Mouse (Mus musculus) MEL (cell line): ENCODE measurements at regions not wholly inside any gene's neighbourhood (a gene's known extent, or its start where the extent isn't known, plus 50 kb on each side); places are given as distances from the start of the nearest gene placed in this dataset.

ENCODE experiments used
- DNase-seq: peaks from one replicate; pipeline ENCODE4 v3.0.0; 2011; ENCODE audit warnings: low read depth, low spot score
- H3K27ac ChIP-seq: 2 replicates; pipeline ENCODE4 v1.5.1; 2012; ENCODE audit warnings: low read depth, mild to moderate bottlenecking, control low read depth, low read length, moderate library complexity; ENCODE audit not compliant: control insufficient read depth
- H3K27me3 ChIP-seq, 2 experiments: fragments of 150-350 bp in 1 of 2; sonication (generic) in 1 of 2; 2 replicates each; pipeline ENCODE4 v1.6.1; 2012; ENCODE audit warnings: low read length in 2 of 2, mild to moderate bottlenecking in 2 of 2, improper control_type of control experiment in 1 of 2, moderate library complexity in 1 of 2; ENCODE audit not compliant: insufficient read depth in 2 of 2, control insufficient read depth in 1 of 2
- H3K36me3 ChIP-seq, 2 experiments: 2 replicates each; pipeline ENCODE4 v1.6.1; 2012 to 2014; ENCODE audit warnings: low read length in 2 of 2, improper control_type of control experiment in 1 of 2, inconsistent platforms in 1 of 2, mild to moderate bottlenecking in 1 of 2; ENCODE audit not compliant: insufficient read depth in 2 of 2, control insufficient read depth in 1 of 2
- H3K4me1 ChIP-seq, 2 experiments: fragments of 150-350 bp in 1 of 2; sonication (generic) in 1 of 2; 2 replicates each; pipeline ENCODE4 v1.6.1; 2012; ENCODE audit warnings: low read length in 2 of 2, improper control_type of control experiment in 1 of 2, mild to moderate bottlenecking in 1 of 2; ENCODE audit not compliant: insufficient read depth in 2 of 2, control insufficient read depth in 1 of 2
- H3K4me3 ChIP-seq, 2 experiments: fragments of 150-350 bp in 1 of 2; sonication (generic) in 1 of 2; 2 replicates each; pipeline ENCODE4 v1.5.1; 2012; ENCODE audit warnings: low read depth in 2 of 2, low read length in 2 of 2, mild to moderate bottlenecking in 2 of 2, moderate library complexity in 2 of 2, control low read depth in 1 of 2, improper control_type of control experiment in 1 of 2; ENCODE audit not compliant: control insufficient read depth in 1 of 2, insufficient read depth in 1 of 2
- H3K79me2 ChIP-seq: 2 replicates; pipeline ENCODE4 v1.6.1; 2012; ENCODE audit warnings: mild to moderate bottlenecking, low read length, moderate library complexity; ENCODE audit not compliant: control insufficient read depth, poor library complexity, insufficient read depth
- H3K9ac ChIP-seq: 2 replicates; pipeline ENCODE4 v1.6.1; 2012; ENCODE audit warnings: low read depth, mild to moderate bottlenecking, control low read depth, low read length, moderate library complexity; ENCODE audit not compliant: control insufficient read depth, poor library complexity, severe bottlenecking
- H3K9me3 ChIP-seq: fragments of 150-350 bp; sonication (generic); replicated peaks from 2 replicates; pipeline ENCODE4 v1.6.1; 2012; ENCODE audit warnings: mild to moderate bottlenecking, low read length, improper control_type of control experiment, moderate library complexity; ENCODE audit not compliant: insufficient read depth
- CHD2 ChIP-seq: IDR thresholded peaks from 2 replicates; pipeline ENCODE4 v1.6.1; 2011; ENCODE audit warnings: low read length, improper control_type of control experiment
- CTCF ChIP-seq, 3 experiments: IDR thresholded peaks in 2 of 3; conservative IDR thresholded peaks in 1 of 3; 2 replicates each; pipeline ENCODE4 v1.5.1; 2011 to 2012; ENCODE audit warnings: low read length in 3 of 3, low read depth in 2 of 3, mild to moderate bottlenecking in 2 of 3, improper control_type of control experiment in 1 of 3, inconsistent platforms in 1 of 3, mixed read lengths in 1 of 3, moderate library complexity in 1 of 3; ENCODE audit not compliant: control insufficient read depth in 1 of 3, insufficient read depth in 1 of 3, poor library complexity in 1 of 3, severe bottlenecking in 1 of 3
- E2F4 ChIP-seq: IDR thresholded peaks from 2 replicates; pipeline ENCODE4 v1.6.1; 2011; ENCODE audit warnings: low read depth, low read length, improper control_type of control experiment, borderline replicate concordance
- ETS1 ChIP-seq: IDR thresholded peaks from 2 replicates; pipeline ENCODE4 v1.6.1; 2012; ENCODE audit warnings: low read depth, mild to moderate bottlenecking, inconsistent platforms, low read length, improper control_type of control experiment, moderate library complexity
- GABPA ChIP-seq: IDR thresholded peaks from 2 replicates; pipeline ENCODE4 v1.6.1; 2012; ENCODE audit warnings: low read depth, mild to moderate bottlenecking, inconsistent platforms, low read length, improper control_type of control experiment, moderate library complexity
- JUND ChIP-seq: IDR thresholded peaks from 2 replicates; pipeline ENCODE4 v1.6.1; 2011; ENCODE audit warnings: low read depth, mild to moderate bottlenecking, improper control_type of control experiment, low read length
- MAFK ChIP-seq: IDR thresholded peaks from 2 replicates; pipeline ENCODE4 v1.6.1; 2011; ENCODE audit warnings: low read depth, mild to moderate bottlenecking, low read length, improper control_type of control experiment, borderline replicate concordance
- MAX ChIP-seq: IDR thresholded peaks from 2 replicates; pipeline ENCODE4 v1.6.1; 2011; ENCODE audit warnings: low read length, improper control_type of control experiment
- MAZ ChIP-seq: IDR thresholded peaks from 2 replicates; pipeline ENCODE4 v1.6.1; 2012; ENCODE audit warnings: low read depth, mild to moderate bottlenecking, inconsistent platforms, low read length, improper control_type of control experiment
- MEF2A ChIP-seq: IDR thresholded peaks from 2 replicates; pipeline ENCODE4 v1.6.1; 2014; ENCODE audit warnings: low read depth, mild to moderate bottlenecking, inconsistent platforms, low read length, improper control_type of control experiment; ENCODE audit not compliant: poor library complexity, insufficient replicate concordance, severe bottlenecking; ENCODE audit errors: extremely low read depth
- MXI1 ChIP-seq: IDR thresholded peaks from 2 replicates; pipeline ENCODE4 v1.6.1; 2011; ENCODE audit warnings: mild to moderate bottlenecking, low read depth, low read length, improper control_type of control experiment
- MYB ChIP-seq: IDR thresholded peaks from 2 replicates; pipeline ENCODE4 v1.6.1; 2011; ENCODE audit warnings: mild to moderate bottlenecking, low read depth, low read length, improper control_type of control experiment
- MYC ChIP-seq: IDR thresholded peaks from 2 replicates; pipeline ENCODE4 v1.6.1; 2011; ENCODE audit warnings: low read depth, mild to moderate bottlenecking, low read length, improper control_type of control experiment, moderate library complexity
- NRF1 ChIP-seq: IDR thresholded peaks from 2 replicates; pipeline ENCODE4 v1.6.1; 2014; ENCODE audit warnings: low read depth, mild to moderate bottlenecking, inconsistent platforms, low read length, improper control_type of control experiment, moderate library complexity; ENCODE audit not compliant: poor library complexity, insufficient read depth, severe bottlenecking
- POLR2AphosphoS2 ChIP-seq: IDR thresholded peaks from 2 replicates; pipeline ENCODE4 v1.6.1; 2011; ENCODE audit warnings: low read length, improper control_type of control experiment
- POLR2AphosphoS5 ChIP-seq: IDR thresholded peaks from 2 replicates; pipeline ENCODE4 v1.6.1; 2012; ENCODE audit warnings: low read depth, borderline replicate concordance, mild to moderate bottlenecking, inconsistent platforms, low read length, moderate library complexity, mixed read lengths
- SIN3A ChIP-seq: IDR thresholded peaks from 2 replicates; pipeline ENCODE4 v1.6.1; 2012; ENCODE audit warnings: low read length, improper control_type of control experiment, inconsistent platforms
- SMC3 ChIP-seq: IDR thresholded peaks from 2 replicates; pipeline ENCODE4 v1.6.1; 2011; ENCODE audit warnings: low read depth, low read length, improper control_type of control experiment
- TCF12 ChIP-seq: IDR thresholded peaks from 2 replicates; pipeline ENCODE4 v1.6.1; 2014; ENCODE audit warnings: low read depth, mild to moderate bottlenecking, inconsistent platforms, low read length, improper control_type of control experiment, moderate library complexity
- UBTF ChIP-seq: IDR thresholded peaks from 2 replicates; pipeline ENCODE4 v1.6.1; 2012; ENCODE audit warnings: low read depth, mild to moderate bottlenecking, inconsistent platforms, low read length, improper control_type of control experiment, moderate library complexity, borderline replicate concordance; ENCODE audit not compliant: insufficient read depth
- ZC3H11A ChIP-seq: IDR thresholded peaks from 2 replicates; pipeline ENCODE4 v1.6.1; 2012; ENCODE audit warnings: low read depth, mild to moderate bottlenecking, inconsistent platforms, low read length, improper control_type of control experiment
- ZMIZ1 ChIP-seq: IDR thresholded peaks from 2 replicates; pipeline ENCODE4 v1.6.1; 2012; ENCODE audit warnings: low read depth, mild to moderate bottlenecking, inconsistent platforms, low read length, improper control_type of control experiment, moderate library complexity

DNA sequence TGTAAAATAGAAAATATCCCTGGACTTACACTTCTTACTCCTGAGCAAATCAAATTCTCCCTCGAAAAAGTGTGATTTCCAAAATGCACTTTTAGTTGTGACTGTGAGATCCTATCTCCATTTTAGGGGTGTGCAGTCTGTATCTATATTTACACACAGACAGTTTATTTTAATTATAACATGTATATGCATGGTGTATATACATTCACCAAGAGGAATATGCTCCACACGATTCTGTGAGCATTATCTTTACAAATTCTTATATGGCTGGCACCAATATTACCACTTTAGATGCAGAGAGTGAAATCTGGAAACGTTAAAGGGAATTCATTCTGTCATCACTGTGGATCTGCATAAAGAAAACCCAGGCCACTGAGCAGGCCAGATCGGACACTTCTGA, 143.5 kb upstream of the Igbp1b start:
- Histone ChIP-seq H3K27ac (no peak overlapping the region), H3K9ac (no peak overlapping the region), H3K36me3 (no peaks in the 10 kb centered on the region), H3K9me3 (no peaks in the 10 kb centered on the region), H3K27me3 (no peaks in the 10 kb centered on the region; a peak in 1 of 4 replicates), H3K4me1 (no peaks in the 10 kb centered on the region), H3K79me2 (no peaks in the 10 kb centered on the region), H3K4me3 (no peak overlapping the region)
- DNase-seq, result no peak
- TF ChIP-seq ZC3H11A, result no peak
- TF ChIP-seq CHD2, result no peak

- H3K4me3 ChIP-seq, result no peak overlapping the region
Observed at GRCm38 (mm10) chr6:138800836-138801740, 142.7 kb upstream of the Igbp1b start.

GRCm38 (mm10) chr6:138794706-138795105, 136.4 kb upstream of the Igbp1b start:
- Histone ChIP-seq H3K36me3 (no peaks in the 10 kb centered on the region), H3K4me3 (no peak overlapping the region), H3K27me3 (no peaks in the 10 kb centered on the region), H3K79me2 (no peaks in the 10 kb centered on the region), H3K4me1 (no peaks in the 10 kb centered on the region), H3K27ac (no peak overlapping the region), H3K9me3 (no peaks in the 10 kb centered on the region), H3K9ac (no peak overlapping the region)
- no peak for TF ChIP-seq CTCF (IDR thresholded peaks at IDR 0.05 in 2 of 3, conservative IDR thresholded peaks at IDR 0.05 in 1 of 3; ENCODE audit: control insufficient read depth in 1 of 3, insufficient read depth in 1 of 3, low read depth in 2 of 3, low read length in 3 of 3, poor library complexity in 1 of 3, severe bottlenecking in 1 of 3)
- no peak for TF ChIP-seq MAZ
- no peak for TF ChIP-seq NRF1
- no peak for TF ChIP-seq POLR2AphosphoS2
- no peak for DNase-seq

More at GRCm38 (mm10) chr6:138800836-138801740, 142.7 kb upstream of the Igbp1b start:
- DNase-seq, result no peak
- Histone ChIP-seq H3K36me3 (no peaks in the 10 kb centered on the region), H3K27me3 (no peaks in the 10 kb centered on the region; a peak in 1 of 4 replicates), H3K9ac (no peak overlapping the region), H3K27ac (no peak overlapping the region), H3K4me1 (no peaks in the 10 kb centered on the region), H3K9me3 (no peaks in the 10 kb centered on the region), H3K79me2 (no peaks in the 10 kb centered on the region)
- TF ChIP-seq ZMIZ1 (no peak), CTCF (IDR thresholded peaks at IDR 0.05 in 2 of 3, conservative IDR thresholded peaks at IDR 0.05 in 1 of 3; ENCODE audit: control insufficient read depth in 1 of 3, insufficient read depth in 1 of 3, low read depth in 2 of 3, low read length in 3 of 3, poor library complexity in 1 of 3, severe bottlenecking in 1 of 3) (no peak), CHD2 (no peak), SIN3A (no peak), POLR2AphosphoS2 (no peak), TCF12 (no peak), MEF2A (no peak), ETS1 (no peak), MAFK (no peak), MAX (no peak), MXI1 (no peak), POLR2AphosphoS5 (no peak), GABPA (no peak), JUND (no peak), UBTF (no peak), E2F4 (no peak), MYB (no peak), SMC3 (no peak), MYC (no peak)
